Mouse (Mus musculus): ENCODE measurements around the gene Nsun6.

Gene Nsun6

DNA sequence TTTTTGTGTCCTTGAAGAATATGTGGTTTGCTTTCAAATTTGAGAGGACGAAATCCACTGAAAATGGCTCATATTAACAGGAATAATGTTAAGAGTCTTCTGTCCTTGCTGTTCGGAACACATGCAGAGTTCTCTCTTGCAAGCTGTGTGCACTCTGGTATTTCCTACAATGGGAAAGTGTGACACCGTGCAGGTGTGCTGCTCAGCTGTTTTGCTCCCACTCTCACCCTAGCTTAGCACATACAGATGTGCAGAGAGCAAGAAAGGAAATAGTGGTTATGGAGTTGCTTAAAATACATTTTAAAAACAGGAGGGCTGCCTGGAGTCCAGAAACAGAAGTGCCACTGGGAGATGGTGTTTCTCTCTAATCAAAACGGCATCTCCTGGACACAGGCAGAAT, 65.5 kb downstream of the Nsun6 start:
- peak; percentile 48 for DNase-seq

DNA sequence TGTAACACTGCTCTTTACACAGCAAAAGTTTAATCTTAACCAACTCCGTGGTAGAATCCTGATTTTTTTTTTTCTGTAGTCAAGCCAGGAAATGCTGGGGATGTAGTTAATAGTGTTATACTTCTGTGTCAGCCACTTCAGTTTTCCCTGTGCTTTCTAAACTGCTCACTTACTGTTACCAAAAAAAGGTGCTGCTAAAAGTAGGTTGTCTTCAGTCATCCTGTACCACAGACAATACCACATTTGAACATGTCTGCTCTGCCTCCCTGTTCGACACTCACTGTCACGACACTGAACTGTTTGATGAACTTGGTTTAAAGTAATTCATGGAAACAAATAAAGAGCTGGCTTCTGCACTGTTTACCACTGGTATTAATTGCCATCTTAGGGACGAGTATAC, 66.4 kb downstream of the Nsun6 start:
- DNase-seq, result peak; percentile 24

DNA sequence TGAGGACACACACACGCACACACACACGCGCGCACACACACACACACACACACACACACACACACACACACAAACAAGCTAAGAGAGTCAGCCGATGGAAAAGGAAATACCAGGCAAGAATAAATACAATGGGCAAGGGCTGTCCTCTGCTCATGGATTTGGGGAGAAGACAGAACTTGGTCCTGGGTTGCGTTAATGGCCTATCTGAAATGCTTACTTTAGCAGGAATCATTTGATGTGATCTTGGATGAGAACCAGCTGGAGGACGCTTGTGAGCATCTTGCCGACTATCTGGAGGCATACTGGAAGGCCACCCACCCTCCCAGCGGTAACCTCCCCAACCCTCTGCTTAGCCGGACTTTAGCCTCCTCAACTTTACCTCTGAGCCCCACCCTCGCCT, 70.8 kb downstream of the Nsun6 start:
- DNase-seq, result no peak

DNA sequence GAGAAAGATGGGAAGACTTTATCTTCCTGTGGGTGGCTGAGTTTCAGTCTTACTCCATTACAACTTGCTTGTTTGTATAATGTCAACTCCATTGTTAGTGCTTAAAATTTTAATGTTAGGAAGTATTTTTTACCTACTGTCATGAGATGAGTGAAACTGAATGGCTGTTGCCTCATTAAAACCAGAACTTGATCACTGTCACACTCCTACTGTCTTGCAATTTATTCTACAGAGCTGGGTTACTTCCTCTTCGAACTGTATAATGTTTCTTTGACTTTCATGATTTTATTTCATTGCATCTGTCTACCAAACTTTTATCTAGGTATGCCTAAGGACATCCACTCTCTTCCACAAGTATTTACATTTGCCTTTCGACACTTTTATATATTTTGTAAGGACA, 93.4 kb downstream of the Nsun6 start:
- no peak for DNase-seq

DNA sequence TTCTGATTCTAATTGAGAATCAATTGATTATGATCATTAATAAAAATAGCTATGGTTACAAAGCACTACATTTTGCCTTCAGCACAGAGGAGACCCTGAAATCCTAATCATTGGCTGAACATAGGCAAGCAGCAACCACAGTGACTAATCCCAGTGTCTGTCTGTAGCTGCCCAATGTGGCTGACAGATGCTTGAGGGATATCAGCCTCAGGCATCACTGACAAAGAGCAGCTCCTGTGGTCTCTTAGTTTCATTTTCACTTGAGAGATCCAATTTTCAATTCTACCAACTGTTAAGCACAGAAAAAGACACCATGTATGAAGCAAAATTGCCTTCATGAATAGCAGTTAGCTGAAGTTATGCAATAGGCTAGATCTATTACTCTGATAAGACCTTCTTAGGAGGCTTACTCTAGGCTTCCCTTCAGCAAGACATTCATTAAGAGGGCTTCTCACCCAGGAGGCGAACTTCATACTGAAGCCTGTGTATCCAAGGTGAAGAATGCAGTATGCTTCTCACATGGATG, 93.8 kb downstream of the Nsun6 start:
- DNase-seq, result no peak

DNA sequence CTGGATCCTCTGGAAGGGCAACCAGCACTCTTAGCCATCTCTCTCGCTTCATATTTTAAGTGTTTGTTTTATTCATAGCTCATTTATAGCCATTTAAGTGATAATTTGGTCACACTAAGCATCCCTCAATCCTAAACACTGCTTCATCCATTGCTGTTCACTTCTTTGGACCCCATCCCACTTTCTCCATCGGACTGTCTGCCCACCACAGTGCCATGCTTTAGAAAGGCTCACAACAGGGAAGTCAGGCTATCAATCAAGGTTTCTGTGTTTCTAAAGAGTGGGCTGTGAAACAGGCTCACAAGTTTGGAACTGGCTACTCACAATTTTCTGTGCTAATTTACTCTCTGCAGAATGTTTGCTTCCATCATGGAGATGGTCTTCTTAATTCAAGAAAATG, 101.8 kb downstream of the Nsun6 start:
- no peak for DNase-seq

Measured in thymus, postnatal 4 days (tissue).